Mouse (Mus musculus) forebrain, embryonic 16.5 days (tissue): ENCODE data around the gene Kbtbd7. TPM values are rescaled to one million over a fixed set of nuclear protein-coding genes. Genes with fewer than 3 reads are reported as not detected.
"Not testable (repeated sequence)": the region's sequence is repeated elsewhere in the genome, so short reads cannot be mapped to it uniquely, and the experiment has no call there.

ENCODE experiments used
- ATAC-seq: fragments of 200-750 bp; cut with Nextera tagmentation; 2 replicates; pipeline ENCODE4 v1.8.0; 2017; ENCODE audit warnings: mild to moderate bottlenecking, moderate library complexity
- H3K27ac ChIP-seq: fragments of 300-500 bp; sonication (generic); 2 replicates; pipeline ENCODE4 v1.5.1; 2014; ENCODE audit warnings: low read length, control low read depth
- H3K27me3 ChIP-seq: fragments of 300-500 bp; sonication (generic); replicated peaks from 2 replicates; pipeline ENCODE4 v1.6.1; 2014; ENCODE audit warnings: low read length; ENCODE audit not compliant: control insufficient read depth, insufficient read depth
- H3K36me3 ChIP-seq: fragments of 300-500 bp; sonication (generic); 2 replicates; pipeline ENCODE4 v1.6.1; 2014; ENCODE audit not compliant: control insufficient read depth, insufficient read depth
- H3K4me1 ChIP-seq: fragments of 300-500 bp; sonication (generic); replicated peaks from 2 replicates; pipeline ENCODE4 v1.6.1; 2014; ENCODE audit warnings: low read length; ENCODE audit not compliant: control insufficient read depth, insufficient read depth
- H3K4me2 ChIP-seq: fragments of 300-500 bp; sonication (generic); 2 replicates; pipeline ENCODE4 v1.6.1; 2014; ENCODE audit warnings: mild to moderate bottlenecking, low read length, control low read depth
- H3K4me3 ChIP-seq: fragments of 300-500 bp; sonication (generic); replicated peaks from 2 replicates; pipeline ENCODE4 v1.5.1; 2014; ENCODE audit warnings: mild to moderate bottlenecking, low read length, control low read depth
- H3K9ac ChIP-seq: fragments of 300-500 bp; sonication (generic); replicated peaks from 2 replicates; pipeline ENCODE4 v1.6.1; 2014; ENCODE audit warnings: low read depth, low read length, control low read depth
- H3K9me3 ChIP-seq: fragments of 300-500 bp; sonication (generic); 2 replicates; pipeline ENCODE4 v1.6.1; 2016; ENCODE audit warnings: low read length; ENCODE audit not compliant: control insufficient read depth
- WGBS: fragments of 180-500 bp; shearing (Covaris S2); extraction: QIAGEN DNeasy Blood & Tissue Kit; methylation state at CpG from one replicate; pipeline ENCODE4 v1.1.7; 2014; 5-methylcytosine and 5-hydroxymethylcytosine counted together
- polyA plus RNA-seq: library from polyadenylated mRNA; unstranded; fragments of >200 nt; fragmentation: Nextera tagmentation; extraction: Ambion mirVana; gene quantifications from 2 replicates; pipeline ENCODE4 v1.2.1, GENCODE M21; 2015

Kbtbd7 gene
- polyA plus RNA-seq, 1 experiment from 2014 or later = 25.2 TPM

DNA sequence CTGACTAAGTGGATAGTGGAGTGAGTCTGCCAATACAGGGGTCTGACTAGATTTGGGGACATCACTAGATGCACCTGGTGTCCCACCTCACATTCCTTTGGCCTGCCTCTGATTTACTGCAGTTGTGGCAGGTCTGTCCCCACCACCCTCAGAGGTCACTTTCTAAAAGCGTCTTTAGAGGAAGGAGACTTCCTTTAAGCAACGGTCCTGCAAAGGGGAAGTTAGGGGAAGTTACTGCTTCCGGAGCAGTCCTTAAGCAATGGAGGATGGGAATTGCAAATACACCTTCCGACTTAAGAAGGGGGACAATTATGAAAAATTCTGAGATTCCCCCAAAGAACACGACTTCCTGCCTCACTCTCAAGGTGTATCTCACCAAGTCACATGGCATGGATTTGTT, 15.1 kb downstream of the Kbtbd7 start:
- WGBS = 92% methylated on average over 5 of the region's 5 CpGs
- Histone ChIP-seq H3K4me2 (no peak overlapping the region), H3K9me3 (no peaks in the 10 kb centered on the region), H3K27me3 (no peaks in the 10 kb centered on the region), H3K36me3 (no peaks in the 10 kb centered on the region), H3K27ac (no peak overlapping the region), H3K4me3 (no peak overlapping the region), H3K4me1 (peaks cover 15% of the 10 kb centered on the region), H3K9ac (no peak overlapping the region)
- no peak for ATAC-seq

DNA sequence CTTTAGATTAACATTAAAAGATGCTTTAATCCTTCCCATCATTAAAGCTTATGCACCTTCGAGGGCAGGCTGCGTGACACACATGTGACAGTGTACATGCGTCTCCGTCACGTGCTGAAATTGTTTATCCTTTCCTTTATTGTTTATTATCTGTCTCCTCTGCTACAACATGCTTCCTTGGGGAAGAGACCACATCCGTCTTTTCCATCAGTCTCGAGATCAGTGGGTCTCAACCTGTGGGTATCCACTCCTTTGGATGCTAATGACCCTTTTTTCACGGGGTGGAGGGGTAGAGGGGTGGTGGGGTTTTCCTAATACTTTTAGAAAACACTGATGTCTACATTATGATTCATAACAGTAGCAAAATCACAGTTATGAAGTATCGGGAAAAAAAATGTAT, 18.3 kb downstream of the Kbtbd7 start:
- Histone ChIP-seq H3K4me2 (peak overlapping the region; percentile 61), H3K4me1 (peaks cover 15% of the 10 kb centered on the region), H3K4me3 (no peak overlapping the region), H3K9me3 (no peaks in the 10 kb centered on the region), H3K27me3 (no peaks in the 10 kb centered on the region), H3K9ac (no peak overlapping the region), H3K27ac (peak overlapping the region; percentile 25), H3K36me3 (no peaks in the 10 kb centered on the region)
- ATAC-seq = peak; percentile 31; the same call in 1 of the 2 replicates
- WGBS = 63% methylated on average over 9 of the region's 9 CpGs

DNA sequence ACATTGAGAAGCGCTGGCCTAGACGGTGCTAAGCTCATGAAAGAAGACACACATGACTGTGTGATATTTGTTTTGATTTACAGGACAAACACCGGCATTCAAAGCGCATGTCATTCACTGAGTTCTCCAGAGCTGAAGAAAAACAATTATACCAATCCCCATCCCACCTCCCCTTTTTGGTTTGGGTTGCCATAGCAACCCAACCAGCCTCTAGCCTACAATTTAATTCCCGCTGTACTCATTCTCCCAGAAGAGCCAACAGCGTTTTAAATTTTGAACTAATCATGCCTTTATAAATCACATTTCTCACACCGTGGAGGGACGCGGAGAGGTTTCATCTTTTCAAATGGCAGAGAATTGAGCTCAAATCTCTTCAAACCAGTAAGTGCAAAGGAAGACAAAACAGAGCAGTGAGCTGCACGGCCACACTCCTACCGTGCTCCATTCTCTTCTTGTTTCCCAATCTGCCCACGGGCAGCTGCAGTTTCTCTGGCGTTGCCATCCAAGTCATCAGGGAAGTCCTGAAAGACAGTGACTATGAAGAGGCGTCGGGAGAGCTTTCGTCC, 18.8 kb downstream of the Kbtbd7 start:
- H3K9ac ChIP-seq = peak overlapping the region; percentile 39; the same call in 1 of the 2 replicates
- WGBS = 4% methylated on average over 16 of the region's 16 CpGs
- H3K4me3 ChIP-seq = peak overlapping the region; percentile 38
- H3K36me3 ChIP-seq = no peaks in the 10 kb centered on the region
- peaks cover 15% of the 10 kb centered on the region for H3K4me1 ChIP-seq
- H3K27me3 ChIP-seq = no peaks in the 10 kb centered on the region
- ATAC-seq = peak; percentile 89
- no peaks in the 10 kb centered on the region for H3K9me3 ChIP-seq
- peak overlapping the region; percentile 61 for H3K4me2 ChIP-seq
- peak overlapping the region; percentile 79 for H3K27ac ChIP-seq

DNA sequence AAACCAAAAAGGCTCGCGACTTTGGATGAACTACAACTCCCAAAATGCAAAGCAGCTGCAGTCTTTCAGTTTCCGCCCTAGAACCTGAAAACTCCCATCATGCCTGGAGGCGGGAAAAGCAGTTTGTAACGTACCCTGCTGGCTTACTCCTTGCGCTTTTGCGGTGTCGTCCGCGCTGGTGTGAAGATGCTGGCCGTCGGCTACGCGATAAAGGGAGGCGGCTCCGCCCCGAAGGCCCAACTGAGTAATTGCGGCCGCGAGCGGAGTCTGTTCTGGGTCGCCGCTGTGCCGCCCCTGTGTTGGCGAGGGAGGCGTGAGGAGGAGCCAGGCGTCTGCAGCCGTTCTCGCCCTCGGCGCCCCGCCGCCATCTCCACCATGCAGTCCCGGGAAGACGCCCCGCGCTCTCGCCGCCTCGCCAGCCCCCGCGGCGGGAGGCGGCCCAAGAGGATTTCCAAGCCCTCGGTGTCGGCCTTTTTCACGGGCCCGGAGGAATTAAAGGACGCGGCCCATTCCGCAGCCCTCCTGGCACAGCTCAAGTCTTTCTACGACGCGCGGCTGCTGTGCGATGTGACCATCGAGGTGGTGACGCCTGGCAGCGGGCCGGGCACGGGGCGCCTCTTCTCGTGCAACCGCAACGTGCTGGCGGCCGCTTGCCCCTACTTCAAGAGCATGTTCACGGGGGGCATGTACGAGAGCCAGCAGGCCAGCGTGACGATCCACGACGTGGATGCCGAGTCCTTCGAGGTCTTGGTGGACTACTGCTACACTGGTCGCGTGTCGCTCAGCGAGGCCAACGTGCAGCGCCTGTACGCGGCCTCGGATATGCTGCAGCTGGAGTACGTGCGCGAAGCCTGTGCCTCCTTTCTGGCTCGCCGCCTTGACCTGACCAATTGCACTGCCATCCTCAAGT, 25.6 kb downstream of the Kbtbd7 start, which contains the start of gene Kbtbd6:
Gene Kbtbd6, plus strand, starts transcription at position 155 of the 910 bp plus-strand sequence.
- H3K27me3 ChIP-seq, H3K36me3 ChIP-seq, H3K9me3 ChIP-seq, H3K27ac ChIP-seq, H3K4me1 ChIP-seq: not testable (repeated sequence)
- Histone ChIP-seq H3K9ac (peak within 1 kb of the TSS; percentile 61), H3K4me3 (peak within 1 kb of the TSS; percentile 70), H3K4me2 (peak within 1 kb of the TSS; percentile 71)
- peak; percentile 95 for ATAC-seq
- WGBS = 22% methylated on average over 40 of the region's 89 CpGs

DNA sequence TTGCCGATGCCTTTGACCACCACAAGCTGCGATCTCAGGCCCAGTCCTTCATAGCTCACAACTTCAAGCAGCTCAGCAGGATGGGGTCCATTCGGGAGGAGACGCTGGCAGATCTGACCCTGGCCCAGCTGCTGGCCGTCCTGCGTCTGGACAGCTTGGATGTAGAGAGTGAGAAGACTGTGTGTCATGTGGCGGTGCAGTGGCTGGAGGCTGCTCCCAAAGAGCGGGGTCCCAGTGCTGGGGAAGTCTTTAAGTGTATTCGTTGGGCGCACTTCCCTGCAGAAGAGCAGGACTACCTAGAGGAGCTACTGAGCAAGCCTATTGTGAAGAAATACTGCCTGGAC, 26.3 kb downstream of the Kbtbd7 start:
- H3K36me3 ChIP-seq, H3K4me1 ChIP-seq, H3K27me3 ChIP-seq, H3K9me3 ChIP-seq, H3K4me2 ChIP-seq, H3K9ac ChIP-seq, H3K4me3 ChIP-seq, H3K27ac ChIP-seq: not testable (repeated sequence)
- WGBS = 98% methylated on average over 8 of the region's 10 CpGs
- ATAC-seq = peak; percentile 14; the same call in 1 of the 2 replicates

DNA sequence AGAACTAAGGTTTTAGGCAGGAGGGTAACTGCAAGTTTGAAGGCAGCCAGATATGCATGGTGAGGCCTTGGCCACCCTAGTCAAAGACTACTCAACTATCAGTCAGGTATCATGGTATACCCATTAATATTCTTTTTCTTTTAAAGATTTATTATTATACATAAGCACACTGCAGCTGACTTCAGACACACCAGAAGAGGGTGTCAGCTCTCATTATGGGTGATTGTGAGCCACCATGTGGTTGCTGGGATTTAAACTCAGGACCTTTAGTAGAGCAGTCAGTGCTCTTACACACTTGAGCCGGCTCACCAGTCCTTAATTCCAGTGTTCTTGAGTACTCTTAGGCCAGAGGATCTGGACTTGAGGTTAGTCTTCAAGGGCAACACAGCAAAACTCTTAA, 34.1 kb downstream of the Kbtbd7 start:
- H3K4me2 ChIP-seq = no peak overlapping the region
- H3K27me3 ChIP-seq = no peaks in the 10 kb centered on the region
- H3K36me3 ChIP-seq = peaks cover 16% of the 10 kb centered on the region
- H3K9ac ChIP-seq = no peak overlapping the region
- ATAC-seq = no peak
- no peaks in the 10 kb centered on the region for H3K4me1 ChIP-seq
- H3K27ac ChIP-seq = no peak overlapping the region
- no peaks in the 10 kb centered on the region for H3K9me3 ChIP-seq
- no peak overlapping the region for H3K4me3 ChIP-seq
- WGBS = 90% methylated on average over 1 of the region's 1 CpGs

DNA sequence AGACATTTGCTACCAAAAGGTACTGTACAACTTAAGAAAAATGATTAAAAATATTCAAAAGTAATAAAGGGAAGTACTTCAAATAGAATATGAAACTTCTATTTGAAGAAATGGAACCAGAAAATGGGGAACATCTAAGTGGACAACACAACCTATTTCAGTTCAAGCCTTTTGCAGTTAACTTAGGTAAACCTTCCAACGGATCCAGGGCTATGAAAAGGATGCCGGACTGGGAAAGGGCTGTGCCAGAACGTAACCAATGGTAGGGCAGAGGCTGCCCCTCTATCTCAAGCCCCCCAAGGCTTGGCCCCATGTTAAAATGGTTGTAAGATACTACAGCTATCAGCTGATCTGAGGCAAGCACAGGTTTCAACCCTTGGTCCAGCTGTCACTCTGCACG, 34.7 kb downstream of the Kbtbd7 start:
- Histone ChIP-seq H3K4me2 (no peak overlapping the region), H3K4me3 (no peak overlapping the region), H3K27me3 (no peaks in the 10 kb centered on the region), H3K9ac (no peak overlapping the region), H3K9me3 (no peaks in the 10 kb centered on the region), H3K27ac (no peak overlapping the region), H3K4me1 (no peaks in the 10 kb centered on the region), H3K36me3 (peaks cover 19% of the 10 kb centered on the region)
- no peak for ATAC-seq
- WGBS = 92% methylated on average over 4 of the region's 4 CpGs

DNA sequence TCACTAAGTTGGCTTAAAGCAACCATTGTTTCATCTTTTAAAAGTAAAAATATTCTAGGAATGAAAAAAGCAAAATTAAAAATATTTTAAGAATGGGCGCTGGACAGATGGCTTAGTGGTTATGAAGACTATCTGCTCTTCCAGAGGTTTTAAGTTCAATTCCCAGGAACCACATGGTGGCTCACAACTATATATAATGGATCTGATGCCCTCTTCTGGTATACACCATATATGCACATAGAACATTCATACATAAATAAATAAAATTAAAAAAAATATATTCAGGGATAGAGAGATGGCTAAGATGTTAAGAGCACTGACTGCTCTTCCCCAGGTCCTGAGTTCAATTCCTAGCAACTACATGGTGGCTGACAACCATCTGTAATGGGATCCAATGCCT, 39.3 kb downstream of the Kbtbd7 start:
- no peak overlapping the region for H3K4me3 ChIP-seq

DNA sequence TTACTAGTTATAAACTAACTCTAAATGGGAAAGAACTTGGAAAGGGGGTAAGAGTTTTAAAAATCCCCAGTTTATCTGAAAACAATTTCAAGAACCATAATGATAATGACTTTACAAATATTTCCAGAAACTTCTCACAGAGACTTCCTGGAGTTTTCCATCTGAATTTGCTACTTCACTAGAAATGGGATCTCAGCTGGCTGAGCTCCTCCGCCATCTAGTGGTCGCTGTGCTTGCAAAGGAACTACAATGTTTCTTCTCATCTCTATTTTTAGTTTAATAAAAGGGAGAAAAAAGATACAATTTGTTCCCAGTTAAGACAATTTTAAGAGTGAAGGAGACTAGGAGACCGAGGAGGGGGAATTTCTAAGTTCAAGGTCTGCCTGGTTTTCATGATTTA, 41.3 kb downstream of the Kbtbd7 start:
- ATAC-seq = no peak
- Histone ChIP-seq H3K4me3 (no peak overlapping the region), H3K9me3 (no peaks in the 10 kb centered on the region), H3K9ac (no peak overlapping the region), H3K4me2 (no peak overlapping the region), H3K27me3 (no peaks in the 10 kb centered on the region), H3K4me1 (no peaks in the 10 kb centered on the region), H3K36me3 (peaks cover 47% of the 10 kb centered on the region), H3K27ac (no peak overlapping the region)
- WGBS = 21% methylated on average over 3 of the region's 3 CpGs

More for the DNA sequence above, 39.3 kb downstream of the Kbtbd7 start:
- Histone ChIP-seq H3K27me3 (no peaks in the 10 kb centered on the region), H3K4me2 (no peak overlapping the region), H3K36me3 (peaks cover 39% of the 10 kb centered on the region), H3K27ac (no peak overlapping the region), H3K9me3 (no peaks in the 10 kb centered on the region), H3K9ac (no peak overlapping the region), H3K4me1 (no peaks in the 10 kb centered on the region)
- 96% methylated on average over 1 of the region's 1 CpGs for WGBS
- ATAC-seq = no peak
